Mouse (Mus musculus) cerebellum, postnatal 36 days (tissue): ENCODE measurements around the gene Mgat4b.
A peak's percentile ranks its signal among the peaks of the same experiment; 100 is the strongest.

Experiments
- DNase-seq, 2 experiments: peaks; one replicate each; pipeline ENCODE4 v3.0.0; 2021 to 2022; ENCODE audit warnings: mixed read lengths in 2 of 2

The Mgat4b gene

GRCm38 (mm10) chr11:50210505-50211151, at the start of gene Mgat4b, which contains the start of gene Sqstm1:
Mgat4b (plus strand) TSS chr11:50210890.
Sqstm1 (minus strand) TSS chr11:50210827.
- peak; percentile 75 to 78 for DNase-seq

DNA sequence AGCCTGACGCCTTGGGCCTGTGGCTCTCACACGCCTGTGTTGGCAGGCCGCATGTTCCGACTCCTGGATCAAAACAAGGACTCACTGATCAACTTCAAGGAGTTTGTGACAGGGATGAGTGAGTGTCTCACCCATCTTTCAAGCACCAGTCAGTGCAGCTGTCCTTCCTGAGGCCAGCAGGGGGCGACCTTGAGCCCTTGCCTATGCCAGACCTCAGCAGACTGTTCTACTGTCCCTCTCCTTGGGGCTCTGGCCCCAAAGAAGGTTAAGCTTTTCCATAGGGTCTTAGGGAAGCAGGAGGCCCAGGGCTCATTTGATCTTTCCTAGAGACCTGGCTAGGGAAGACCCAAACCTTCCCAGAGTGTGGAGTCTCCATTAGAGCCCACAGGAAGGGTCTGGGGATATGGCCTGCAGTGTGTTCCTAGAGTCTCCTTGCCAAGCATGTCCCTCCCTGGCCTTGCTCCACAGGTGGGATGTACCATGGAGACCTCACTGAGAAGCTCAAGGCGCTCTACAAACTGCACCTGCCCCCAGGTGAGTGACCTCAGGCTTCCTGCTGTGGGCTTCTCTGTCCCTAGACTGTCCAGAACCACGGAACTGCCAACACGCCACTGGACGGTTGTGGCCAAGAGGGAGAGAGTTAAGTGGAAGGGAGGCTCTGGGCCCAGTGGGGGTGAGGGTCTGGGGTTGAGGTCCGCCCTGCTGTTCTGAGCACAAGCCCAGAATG, 48.9 kb upstream of the Mgat4b start:
- DNase-seq: peak; percentile 62 to 66

- DNase-seq: no peak
Observed at GRCm38 (mm10) chr11:50162338-50163050, 48.2 kb upstream of the Mgat4b start.

GRCm38 (mm10) chr11:50168352-50168751, 42.3 kb upstream of the Mgat4b start:
- DNase-seq: no peak

GRCm38 (mm10) chr11:50174111-50174729, 36.5 kb upstream of the Mgat4b start, which contains the start of gene Mrnip:
Mrnip (plus strand) TSS chr11:50174444.
- peak in 1 of 2 experiments; percentile 24 for DNase-seq

- peak; percentile 97 to 98 for DNase-seq
Observed at GRCm38 (mm10) chr11:50174730-50175187, 35.9 kb upstream of the Mgat4b start.

DNA sequence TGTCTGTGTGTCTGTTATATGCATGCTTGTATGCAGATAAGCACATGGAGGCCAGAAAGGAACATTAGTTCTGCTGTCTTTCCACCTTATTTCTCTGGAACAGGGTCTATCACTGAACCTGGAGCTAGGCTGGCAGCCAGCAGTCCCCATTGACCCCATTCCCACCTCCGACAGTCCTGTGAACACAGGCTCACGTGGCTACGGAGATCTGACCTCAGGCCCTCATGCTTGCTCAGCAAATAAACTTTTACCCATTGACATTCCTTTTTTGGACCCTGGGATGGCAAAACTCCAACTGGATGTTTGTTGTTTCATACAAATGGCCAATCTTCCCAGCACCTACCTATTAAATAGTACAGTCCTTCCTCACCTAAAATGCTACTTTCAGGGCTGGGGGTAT, 34.3 kb upstream of the Mgat4b start:
- DNase-seq: no peak

DNA sequence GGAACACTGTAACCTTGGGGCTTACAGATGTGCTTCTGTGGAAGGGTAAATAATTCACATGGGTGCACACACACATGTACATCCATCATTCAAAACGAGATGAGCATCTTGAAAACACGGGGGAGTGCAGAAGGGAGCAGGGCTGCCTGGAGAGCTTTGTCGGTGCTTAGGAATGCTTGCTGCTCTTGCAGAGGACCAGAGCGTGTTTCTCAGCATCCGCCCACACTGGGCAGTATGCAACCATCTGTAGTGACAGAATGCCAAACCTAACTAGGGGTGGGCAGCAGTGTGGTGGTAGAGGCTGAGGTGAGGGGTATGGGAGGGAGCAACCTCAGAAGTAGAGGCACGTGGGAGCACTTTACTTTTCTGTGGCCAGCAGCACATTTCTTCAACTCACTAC, 33.6 kb upstream of the Mgat4b start:
- DNase-seq: no peak

- DNase-seq: no peak
Observed at GRCm38 (mm10) chr11:50178532-50179488, 31.9 kb upstream of the Mgat4b start.

DNA sequence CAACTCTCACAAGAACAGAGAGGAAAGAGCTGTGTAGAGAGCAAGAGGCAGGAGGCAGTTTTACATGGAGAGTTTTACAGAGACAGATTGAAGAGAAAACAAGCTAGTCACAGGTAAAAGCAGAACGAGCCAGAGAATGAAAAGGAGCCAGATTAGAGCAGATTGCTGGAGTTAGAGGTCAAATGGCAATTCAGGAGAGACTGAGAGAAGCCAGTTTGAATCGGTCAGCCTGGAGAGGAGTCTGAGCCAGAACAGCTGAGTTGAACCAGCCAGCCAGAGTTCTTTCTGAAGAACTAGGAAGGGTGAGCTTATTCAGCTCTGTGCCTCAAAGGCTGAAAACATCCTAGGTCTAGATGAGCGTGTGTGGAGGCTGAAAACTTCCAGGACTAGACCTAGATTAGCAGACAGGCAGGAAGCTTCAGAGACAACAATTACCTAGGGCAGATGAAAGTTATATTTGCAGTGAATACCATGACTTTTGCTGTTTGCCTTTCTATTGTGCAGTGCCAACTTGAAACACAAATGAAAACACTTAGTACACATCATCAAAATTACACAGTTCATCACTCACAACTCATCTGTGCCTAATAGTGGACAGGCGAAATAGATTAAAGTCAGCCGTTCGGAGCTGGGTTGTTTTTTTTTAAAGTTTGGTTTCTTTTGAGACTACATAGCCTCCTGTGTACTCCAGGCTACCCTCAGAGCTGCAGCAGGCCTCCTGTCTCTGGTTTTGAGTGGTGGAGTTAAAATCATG, 30.0 kb upstream of the Mgat4b start:
- DNase-seq: no peak

DNA sequence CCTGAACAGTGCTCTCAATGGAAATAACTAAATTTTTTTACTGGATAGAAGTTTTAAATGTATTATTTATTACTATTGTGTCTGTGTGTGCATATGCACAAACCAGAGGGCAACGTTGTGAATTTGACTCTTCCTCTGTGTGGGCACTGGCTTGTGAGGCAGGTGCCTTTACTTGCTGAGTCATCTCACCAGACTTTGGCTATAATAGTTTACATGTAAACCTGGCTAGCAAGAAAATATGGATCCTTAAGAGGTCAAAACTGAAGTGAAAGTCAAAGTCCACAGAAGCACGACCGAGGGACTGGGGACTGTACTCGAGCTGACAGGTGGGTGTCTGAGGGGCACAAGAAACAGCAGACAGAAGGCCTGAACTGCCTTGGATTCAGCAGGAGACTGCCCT, 28.0 kb upstream of the Mgat4b start:
- DNase-seq: no peak

GRCm38 (mm10) chr11:50184788-50185187, 25.9 kb upstream of the Mgat4b start:
- no peak for DNase-seq

DNA sequence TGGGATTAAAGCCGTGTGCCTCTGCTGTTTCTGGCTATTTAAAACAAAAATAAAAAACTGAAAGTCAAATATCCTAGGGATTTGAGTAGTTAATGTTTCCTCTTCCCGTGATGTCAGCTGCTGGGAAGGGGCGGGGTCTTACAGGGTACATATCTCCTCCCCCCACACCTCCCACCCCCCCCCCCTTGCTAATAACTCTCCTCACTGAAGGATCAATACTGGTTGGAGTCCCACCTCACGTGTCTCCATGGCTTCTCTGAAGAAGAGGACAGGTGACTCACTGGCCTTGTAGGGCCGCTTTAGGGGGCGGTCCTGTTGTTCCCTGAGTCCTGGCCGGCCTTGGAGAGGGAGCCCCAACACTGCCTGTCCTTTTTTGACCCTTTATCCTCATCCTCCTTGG, 22.0 kb upstream of the Mgat4b start:
- no peak for DNase-seq

- DNase-seq: no peak
Observed at GRCm38 (mm10) chr11:50190362-50190761, 20.3 kb upstream of the Mgat4b start.

- no peak for DNase-seq
Observed at GRCm38 (mm10) chr11:50192278-50192677, 18.4 kb upstream of the Mgat4b start.

DNA sequence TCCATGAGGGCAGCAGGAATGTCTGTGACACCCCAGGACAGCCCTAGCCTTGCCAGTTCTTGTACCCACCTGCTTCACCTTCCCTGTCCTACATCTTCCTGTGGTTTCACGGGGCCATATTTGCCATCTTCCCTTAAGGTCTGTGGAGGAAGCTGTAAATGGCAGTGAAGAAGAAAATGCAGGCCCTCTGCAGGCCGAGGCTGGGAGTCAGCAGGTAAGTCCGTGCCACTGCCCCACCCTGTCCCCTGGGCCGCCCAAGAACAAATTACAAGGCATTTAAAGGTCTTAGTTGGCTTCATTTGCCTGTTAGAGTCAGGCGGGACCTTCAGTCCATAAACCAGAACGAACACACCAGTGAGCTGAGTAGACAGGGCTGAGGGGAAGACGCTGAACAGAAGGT, 16.6 kb upstream of the Mgat4b start:
- DNase-seq: no peak

DNA sequence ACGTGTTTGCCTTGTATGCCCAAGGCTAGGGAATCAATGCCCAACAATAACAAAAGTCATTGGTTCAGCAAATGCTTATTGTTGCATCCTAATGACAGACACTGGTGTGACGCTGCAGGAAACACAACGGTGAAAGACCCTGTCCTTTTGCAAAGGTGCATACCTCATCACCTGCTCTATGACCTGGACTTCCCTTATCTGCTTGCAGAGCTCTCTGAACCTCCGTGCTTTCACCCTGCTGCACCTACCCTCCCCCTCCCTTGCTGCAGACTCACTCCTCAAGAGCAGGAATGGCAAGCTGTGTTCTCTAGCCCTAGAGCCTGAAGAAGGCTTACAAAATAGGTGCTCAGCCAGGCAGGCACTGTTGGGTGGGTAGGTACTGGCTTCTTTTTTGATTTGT, 15.9 kb upstream of the Mgat4b start:
- DNase-seq: no peak

DNA sequence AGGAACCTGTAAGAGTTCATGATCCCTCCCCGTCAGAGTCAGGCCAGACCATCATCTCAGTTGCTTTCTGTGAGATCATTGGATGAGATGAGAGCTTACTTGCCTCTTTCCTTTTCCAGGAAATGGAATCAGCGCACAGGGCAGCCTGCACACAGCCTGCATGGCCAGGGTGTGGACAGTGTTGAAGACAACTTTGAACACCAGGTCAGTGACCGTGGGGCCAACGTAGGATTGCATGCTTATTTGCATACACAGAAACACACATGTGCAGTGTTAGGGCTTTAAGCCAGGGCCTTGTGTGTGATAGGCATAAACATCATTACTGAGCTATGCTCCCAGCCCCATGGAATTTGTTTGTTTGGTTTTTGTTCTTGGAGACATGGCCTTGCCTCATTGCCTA, 13.2 kb upstream of the Mgat4b start:
- DNase-seq: no peak

GRCm38 (mm10) chr11:50198219-50198846, 12.4 kb upstream of the Mgat4b start:
- DNase-seq: no peak

- DNase-seq: no peak
Observed at GRCm38 (mm10) chr11:50198916-50199315, 11.8 kb upstream of the Mgat4b start.

- no peak for DNase-seq
Observed at GRCm38 (mm10) chr11:50200613-50201012, 10.1 kb upstream of the Mgat4b start.
